Mouse (Mus musculus): ENCODE measurements around the gene Exoc3l4. TPM values are rescaled to one million over a fixed set of nuclear protein-coding genes. Genes with fewer than 3 reads are reported as not detected.

The Exoc3l4 gene
- total RNA-seq, 2 experiments from 2014 or later: 2.2 to 2.7 TPM

GRCm38 (mm10) chr12:111432751-111433331 lies 16.0 kb downstream of the Exoc3l4 start:
- DNase-seq (ENCODE audit: low spot score in 2 of 2): no peak

GRCm38 (mm10) chr12:111434164-111434744 lies 17.4 kb downstream of the Exoc3l4 start:
- no peak for DNase-seq (ENCODE audit: low spot score in 2 of 2)

- DNase-seq (ENCODE audit: low spot score in 2 of 2): no peak
These were observed 18.0 kb downstream of the Exoc3l4 start for GRCm38 (mm10) chr12:111434745-111435327.

GRCm38 (mm10) chr12:111436170-111436569 lies 19.4 kb downstream of the Exoc3l4 start:
- no peak for DNase-seq (ENCODE audit: low spot score in 2 of 2)

- DNase-seq (ENCODE audit: low spot score in 2 of 2): peak in 1 of 2 experiments; percentile 36
These were observed 19.8 kb downstream of the Exoc3l4 start for GRCm38 (mm10) chr12:111436640-111437039.

- no peak for DNase-seq (ENCODE audit: low spot score in 2 of 2)
These were observed 20.5 kb downstream of the Exoc3l4 start for GRCm38 (mm10) chr12:111437222-111437900.

- no peak for DNase-seq (ENCODE audit: low spot score in 2 of 2)
These were observed 22.0 kb downstream of the Exoc3l4 start for GRCm38 (mm10) chr12:111438850-111439249.

GRCm38 (mm10) chr12:111440701-111441373 lies 24.0 kb downstream of the Exoc3l4 start:
- no peak for DNase-seq (ENCODE audit: low spot score in 2 of 2)

- DNase-seq (ENCODE audit: low spot score in 2 of 2): peak; percentile 41 to 63
These were observed 24.7 kb downstream of the Exoc3l4 start for GRCm38 (mm10) chr12:111441523-111441922.

- DNase-seq (ENCODE audit: low spot score in 2 of 2): no peak
These were observed 25.6 kb downstream of the Exoc3l4 start, which contains the start of gene Tnfaip2 for GRCm38 (mm10) chr12:111442309-111443010. TSS of gene Tnfaip2 (plus strand) at chr12:111442469.

GRCm38 (mm10) chr12:111443011-111443870 lies 26.4 kb downstream of the Exoc3l4 start:
- DNase-seq (ENCODE audit: low spot score in 2 of 2): no peak

- DNase-seq (ENCODE audit: low spot score in 2 of 2): no peak
These were observed 27.4 kb downstream of the Exoc3l4 start for GRCm38 (mm10) chr12:111443921-111444831.

- DNase-seq (ENCODE audit: low spot score in 2 of 2): no peak
These were observed 28.5 kb downstream of the Exoc3l4 start for GRCm38 (mm10) chr12:111445161-111445889.

GRCm38 (mm10) chr12:111445890-111446613 lies 29.2 kb downstream of the Exoc3l4 start:
- no peak for DNase-seq (ENCODE audit: low spot score in 2 of 2)

GRCm38 (mm10) chr12:111446745-111447144 lies 29.9 kb downstream of the Exoc3l4 start:
- no peak for DNase-seq (ENCODE audit: low spot score in 2 of 2)

- no peak for DNase-seq (ENCODE audit: low spot score in 2 of 2)
These were observed 30.5 kb downstream of the Exoc3l4 start for GRCm38 (mm10) chr12:111447350-111447749.
